Mouse (Mus musculus): ENCODE results near the gene Akt3.

Gene Akt3

GRCm38 (mm10) chr1:177010607-177011302 is 247.2 kb downstream of the Akt3 start:
- no peak for DNase-seq (ENCODE audit: low read depth, low spot score)

- DNase-seq (ENCODE audit: low read depth, low spot score) = no peak
These were observed 248.0 kb downstream of the Akt3 start for GRCm38 (mm10) chr1:177010041-177010440.

GRCm38 (mm10) chr1:177008777-177009176 is 249.2 kb downstream of the Akt3 start:
- no peak for DNase-seq (ENCODE audit: low read depth, low spot score)

- DNase-seq (ENCODE audit: low read depth, low spot score) = no peak
These were observed 250.6 kb downstream of the Akt3 start for GRCm38 (mm10) chr1:177007405-177007804.

- no peak for DNase-seq (ENCODE audit: low read depth, low spot score)
These were observed 253.8 kb downstream of the Akt3 start for GRCm38 (mm10) chr1:177004041-177004741.

- DNase-seq (ENCODE audit: low read depth, low spot score) = no peak
These were observed 255.1 kb downstream of the Akt3 start for GRCm38 (mm10) chr1:177002951-177003350.

- no peak for DNase-seq (ENCODE audit: low read depth, low spot score)
These were observed 259.0 kb downstream of the Akt3 start for GRCm38 (mm10) chr1:176999011-176999410.

GRCm38 (mm10) chr1:176997711-176998689 is 260.0 kb downstream of the Akt3 start:
- no peak for DNase-seq (ENCODE audit: low read depth, low spot score)

GRCm38 (mm10) chr1:176997254-176997653 is 260.7 kb downstream of the Akt3 start:
- no peak for DNase-seq (ENCODE audit: low read depth, low spot score)

- DNase-seq (ENCODE audit: low read depth, low spot score) = no peak
These were observed 261.3 kb downstream of the Akt3 start for GRCm38 (mm10) chr1:176996630-176997201.

- DNase-seq (ENCODE audit: low read depth, low spot score) = no peak
These were observed 261.8 kb downstream of the Akt3 start for GRCm38 (mm10) chr1:176996166-176996565.

- DNase-seq (ENCODE audit: low read depth, low spot score) = no peak
These were observed 262.6 kb downstream of the Akt3 start for GRCm38 (mm10) chr1:176995419-176995775.

- DNase-seq (ENCODE audit: low read depth, low spot score) = no peak
These were observed 263.1 kb downstream of the Akt3 start for GRCm38 (mm10) chr1:176994707-176995418.

- DNase-seq (ENCODE audit: low read depth, low spot score) = no peak
These were observed 263.9 kb downstream of the Akt3 start for GRCm38 (mm10) chr1:176994087-176994486.

GRCm38 (mm10) chr1:176993141-176994010 is 264.6 kb downstream of the Akt3 start:
- no peak for DNase-seq (ENCODE audit: low read depth, low spot score)

- no peak for DNase-seq (ENCODE audit: low read depth, low spot score)
These were observed 265.5 kb downstream of the Akt3 start for GRCm38 (mm10) chr1:176992517-176992916.

- DNase-seq (ENCODE audit: low read depth, low spot score) = no peak
These were observed 266.5 kb downstream of the Akt3 start for GRCm38 (mm10) chr1:176991473-176991872.

GRCm38 (mm10) chr1:176986990-176987740 is 270.8 kb downstream of the Akt3 start:
- no peak for DNase-seq (ENCODE audit: low read depth, low spot score)

- no peak for DNase-seq (ENCODE audit: low read depth, low spot score)
These were observed 271.7 kb downstream of the Akt3 start for GRCm38 (mm10) chr1:176986275-176986674.
